Mouse (Mus musculus): ENCODE measurements at regions not wholly inside any gene's neighbourhood (a gene's known extent, or its start where the extent isn't known, plus 50 kb on each side); places are given as distances from the start of the nearest gene placed in this dataset.
"Not testable (repeated sequence)": the region's sequence is repeated elsewhere in the genome, so short reads cannot be mapped to it uniquely, and the experiment has no call there.

- 95% methylated on average over 2 of the region's 2 CpGs for WGBS
- H3K4me3 ChIP-seq, H3K4me1 ChIP-seq: not testable (repeated sequence)
These were observed 339.0 kb downstream of the Dync2h1 start for GRCm38 (mm10) chr9:6845281-6845680.

GRCm38 (mm10) chr9:6834936-6835335 lies 349.3 kb downstream of the Dync2h1 start:
- not testable (repeated sequence) for H3K4me3 ChIP-seq; H3K27ac ChIP-seq; H3K4me1 ChIP-seq; H3K27me3 ChIP-seq (ENCODE audit: low read depth, poor library complexity, severe bottlenecking); H3K9me3 ChIP-seq (replicated peaks); DNase-seq (ENCODE audit: low spot score); H3K36me3 ChIP-seq
- WGBS = 59% methylated on average over 5 of the region's 5 CpGs

More at GRCm38 (mm10) chr9:6845281-6845680, 339.0 kb downstream of the Dync2h1 start:
- DNase-seq (ENCODE audit: low spot score); H3K9me3 ChIP-seq (replicated peaks); H3K27ac ChIP-seq; H3K36me3 ChIP-seq; H3K27me3 ChIP-seq (ENCODE audit: low read depth, poor library complexity, severe bottlenecking): not testable (repeated sequence)

DNA sequence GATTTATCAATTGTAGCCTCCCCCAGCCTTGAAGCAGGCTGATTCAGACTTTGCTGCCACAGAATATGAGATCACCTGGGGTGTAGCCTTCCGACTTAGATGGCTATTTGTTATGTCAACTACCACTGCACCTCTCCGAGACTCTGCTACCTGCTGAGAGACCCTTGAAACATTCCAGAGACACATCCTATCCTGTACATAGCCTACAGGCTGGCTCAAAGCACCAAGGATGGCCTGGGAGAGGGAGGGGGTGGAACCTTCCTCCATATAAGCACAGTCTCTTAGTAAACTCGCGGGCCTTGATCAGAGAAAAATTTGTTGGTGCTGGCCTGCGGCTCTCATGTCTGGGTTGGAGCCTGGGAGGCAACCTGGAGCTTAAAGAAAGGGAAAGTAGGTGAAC lies 349.8 kb downstream of the Dync2h1 start:
- WGBS = 65% methylated on average over 5 of the region's 5 CpGs
- Histone ChIP-seq H3K27ac (no peak overlapping the region), H3K9me3 (replicated peaks) (no peaks in the 10 kb centered on the region), H3K4me3 (no peak overlapping the region), H3K36me3 (no peaks in the 10 kb centered on the region), H3K4me1 (no peaks in the 10 kb centered on the region), H3K27me3 (ENCODE audit: low read depth, poor library complexity, severe bottlenecking) (no peaks in the 10 kb centered on the region)
- no peak for DNase-seq (ENCODE audit: low spot score)

DNA sequence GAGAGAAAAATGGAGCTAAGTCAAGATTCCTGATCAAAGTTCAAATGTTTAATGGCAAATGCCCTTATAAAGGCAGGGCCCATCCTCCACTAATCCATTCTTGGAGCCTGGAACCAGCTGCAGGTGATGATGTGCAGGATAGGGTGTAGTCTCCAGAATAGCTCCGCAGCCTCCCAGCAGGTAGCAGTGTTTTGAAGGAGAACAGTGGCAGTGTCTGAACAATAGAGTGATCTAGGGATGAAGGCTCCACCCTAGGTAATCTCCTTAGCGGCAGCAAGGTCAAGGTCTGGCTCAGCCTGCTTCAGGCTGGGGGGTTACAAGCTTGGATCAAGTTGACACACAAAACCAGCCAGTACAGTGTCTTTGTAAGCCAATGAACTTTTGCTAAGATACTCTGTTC lies 351.4 kb downstream of the Dync2h1 start:
- DNase-seq (ENCODE audit: low spot score) = no peak
- Histone ChIP-seq H3K27ac (no peak overlapping the region), H3K9me3 (replicated peaks) (no peaks in the 10 kb centered on the region), H3K27me3 (ENCODE audit: low read depth, poor library complexity, severe bottlenecking) (no peaks in the 10 kb centered on the region), H3K36me3 (no peaks in the 10 kb centered on the region), H3K4me3 (no peak overlapping the region), H3K4me1 (no peaks in the 10 kb centered on the region)
- 59% methylated on average over 2 of the region's 2 CpGs for WGBS

DNA sequence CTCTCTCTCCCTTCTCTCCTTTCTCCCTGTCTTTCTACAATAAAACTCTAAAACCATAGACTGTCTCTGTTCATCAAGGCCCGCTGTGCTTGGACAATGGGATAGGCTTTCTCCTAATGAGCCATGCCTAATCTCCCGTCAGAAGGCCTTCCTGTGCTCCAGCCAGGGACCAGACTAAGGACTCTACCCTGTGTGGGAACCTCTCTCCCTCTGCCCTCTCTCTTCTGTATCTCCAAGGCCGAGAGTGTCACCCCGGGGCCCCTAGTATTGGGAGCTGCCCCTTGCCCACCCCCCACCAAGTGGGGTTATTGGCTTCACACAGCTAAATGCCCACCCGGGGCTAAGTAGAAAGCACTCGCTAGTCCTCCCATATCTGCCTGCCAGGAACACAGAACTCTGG lies 352.6 kb downstream of the Dync2h1 start:
- H3K9me3 ChIP-seq (replicated peaks); H3K36me3 ChIP-seq; H3K4me1 ChIP-seq; H3K4me3 ChIP-seq; H3K27me3 ChIP-seq (ENCODE audit: low read depth, poor library complexity, severe bottlenecking); DNase-seq (ENCODE audit: low spot score); H3K27ac ChIP-seq: not testable (repeated sequence)
- WGBS = 91% methylated on average over 6 of the region's 6 CpGs

DNA sequence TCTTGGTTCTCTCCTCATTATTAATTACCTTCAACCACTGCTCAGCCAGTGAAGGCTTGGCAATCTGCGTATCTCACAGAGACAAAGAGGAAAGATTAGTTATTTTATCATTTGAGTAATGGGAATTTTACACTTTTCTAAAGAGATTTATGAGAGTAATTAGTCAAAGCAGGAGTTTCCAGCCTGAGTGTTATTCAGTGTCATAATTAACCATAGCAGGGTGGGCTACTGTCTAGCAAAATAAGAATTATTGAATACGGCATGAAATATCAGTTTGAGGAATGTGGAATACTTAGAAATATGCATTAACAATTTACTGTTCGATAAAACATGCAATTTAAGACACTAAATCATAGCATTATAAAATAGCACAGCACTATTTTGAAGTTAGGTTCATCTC lies 357.7 kb downstream of the Dync2h1 start:
- Histone ChIP-seq H3K4me1 (no peaks in the 10 kb centered on the region), H3K27me3 (ENCODE audit: low read depth, poor library complexity, severe bottlenecking) (no peaks in the 10 kb centered on the region), H3K4me3 (no peak overlapping the region), H3K36me3 (no peaks in the 10 kb centered on the region), H3K9me3 (replicated peaks) (no peaks in the 10 kb centered on the region), H3K27ac (no peak overlapping the region)
- DNase-seq (ENCODE audit: low spot score) = no peak
- WGBS = 90% methylated on average over 3 of the region's 3 CpGs

DNA sequence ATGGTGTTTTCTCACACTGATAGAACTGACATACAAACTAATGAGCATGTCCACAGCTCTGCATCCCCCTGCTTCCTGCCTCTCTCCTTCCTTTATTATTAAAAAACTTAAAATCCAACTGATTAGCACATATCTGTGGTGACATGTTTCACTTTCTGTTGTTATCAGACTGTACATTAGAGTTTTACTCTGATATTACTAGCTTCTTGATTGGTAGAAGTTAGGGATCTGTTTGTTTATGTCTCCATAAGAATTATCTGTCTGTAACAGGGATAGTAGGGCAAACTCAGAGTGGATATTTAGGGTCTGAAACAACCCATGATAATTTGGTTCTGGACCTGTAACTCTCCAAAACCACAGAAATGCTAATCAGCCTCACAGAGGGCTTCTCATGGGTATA lies 358.6 kb downstream of the Dync2h1 start:
- no peak overlapping the region for H3K27ac ChIP-seq
- no peaks in the 10 kb centered on the region for H3K27me3 ChIP-seq (ENCODE audit: low read depth, poor library complexity, severe bottlenecking)
- H3K4me3 ChIP-seq = no peak overlapping the region
- no peaks in the 10 kb centered on the region for H3K4me1 ChIP-seq
- no peak for DNase-seq (ENCODE audit: low spot score)
- H3K36me3 ChIP-seq = no peaks in the 10 kb centered on the region
- no peaks in the 10 kb centered on the region for H3K9me3 ChIP-seq (replicated peaks)

GRCm38 (mm10) chr9:6823946-6824345 lies 360.3 kb downstream of the Dync2h1 start:
- WGBS = 85% methylated on average over 1 of the region's 1 CpGs
- H3K4me3 ChIP-seq; H3K36me3 ChIP-seq; H3K27ac ChIP-seq; H3K4me1 ChIP-seq; DNase-seq (ENCODE audit: low spot score); H3K27me3 ChIP-seq (ENCODE audit: low read depth, poor library complexity, severe bottlenecking); H3K9me3 ChIP-seq (replicated peaks): not testable (repeated sequence)

DNA sequence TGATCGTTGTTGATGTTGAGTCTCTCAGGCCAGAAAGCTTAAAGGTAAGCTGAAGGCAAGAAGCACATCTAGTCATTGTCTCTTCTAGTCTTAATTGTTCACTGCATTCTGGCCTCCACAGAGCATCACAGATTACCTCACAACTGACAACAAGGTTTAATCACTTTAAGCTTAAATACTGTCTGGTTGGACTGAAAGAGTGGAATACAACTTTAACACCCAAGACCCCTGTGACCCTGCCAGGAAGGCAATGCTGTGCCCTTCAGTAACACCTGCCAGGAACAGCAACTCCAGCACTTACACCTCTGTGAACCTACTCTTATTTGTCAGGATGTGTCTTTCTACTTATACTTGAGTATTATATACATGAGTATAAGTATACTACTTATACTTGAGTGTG lies 360.7 kb downstream of the Dync2h1 start:
- Histone ChIP-seq H3K27me3 (ENCODE audit: low read depth, poor library complexity, severe bottlenecking) (no peaks in the 10 kb centered on the region), H3K27ac (no peak overlapping the region), H3K4me3 (no peak overlapping the region), H3K9me3 (replicated peaks) (no peaks in the 10 kb centered on the region), H3K36me3 (no peaks in the 10 kb centered on the region), H3K4me1 (no peaks in the 10 kb centered on the region)
- WGBS = 85% methylated on average over 1 of the region's 1 CpGs
- no peak for DNase-seq (ENCODE audit: low spot score)

DNA sequence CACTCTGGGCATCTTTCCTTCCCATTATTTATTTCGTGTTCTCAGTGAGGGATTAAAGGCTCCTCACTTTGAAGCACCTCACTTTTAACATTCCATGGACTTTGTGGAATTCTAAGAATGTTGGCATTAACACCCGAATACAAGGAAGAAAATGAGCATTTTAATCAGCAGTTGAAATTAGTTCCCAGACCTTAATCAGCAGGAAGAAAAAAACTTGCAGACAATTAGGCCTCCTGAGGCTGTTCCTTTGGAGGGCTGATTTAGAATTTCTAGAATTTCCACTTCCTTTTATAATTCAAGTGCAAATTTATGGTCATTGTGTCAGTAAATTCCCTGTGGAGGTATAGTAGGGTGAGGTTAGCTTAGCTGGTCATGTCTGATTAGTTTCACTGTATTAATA lies 407.6 kb downstream of the Dync2h1 start:
- no peaks in the 10 kb centered on the region for H3K4me1 ChIP-seq
- no peaks in the 10 kb centered on the region for H3K9me3 ChIP-seq (replicated peaks)
- no peak for DNase-seq (ENCODE audit: low spot score)
- H3K27ac ChIP-seq = no peak overlapping the region
- no peaks in the 10 kb centered on the region for H3K36me3 ChIP-seq
- H3K27me3 ChIP-seq (ENCODE audit: low read depth, poor library complexity, severe bottlenecking) = no peaks in the 10 kb centered on the region
- WGBS = 58% methylated on average over 2 of the region's 2 CpGs
- no peak overlapping the region for H3K4me3 ChIP-seq

DNA sequence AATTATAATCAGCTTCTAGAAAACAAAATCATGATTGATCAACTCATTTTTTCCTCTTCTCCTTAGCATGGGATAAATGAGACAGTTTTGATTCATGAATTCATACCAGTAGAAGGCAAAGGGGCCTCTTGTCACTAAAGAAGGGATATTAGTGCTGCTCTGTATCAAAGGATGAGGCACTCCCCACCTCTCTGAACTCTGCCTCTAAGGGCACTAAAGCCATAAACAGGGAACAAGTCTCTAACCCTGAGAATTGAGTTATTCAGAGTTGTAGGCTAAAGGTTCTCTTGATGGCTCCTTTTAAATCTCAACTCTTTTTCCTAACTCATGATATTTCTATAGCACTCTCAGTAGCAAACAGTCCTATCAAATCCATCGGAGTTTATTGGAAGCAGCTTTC lies 442.8 kb downstream of the Dync2h1 start:
- Histone ChIP-seq H3K9me3 (replicated peaks) (no peaks in the 10 kb centered on the region), H3K4me3 (no peak overlapping the region), H3K4me1 (no peaks in the 10 kb centered on the region), H3K36me3 (no peaks in the 10 kb centered on the region), H3K27me3 (ENCODE audit: low read depth, poor library complexity, severe bottlenecking) (no peaks in the 10 kb centered on the region), H3K27ac (no peak overlapping the region)
- 83% methylated on average over 1 of the region's 1 CpGs for WGBS
- DNase-seq (ENCODE audit: low spot score) = no peak

GRCm38 (mm10) chr9:6736411-6736810 lies 447.8 kb downstream of the Dync2h1 start:
- no peak for DNase-seq (ENCODE audit: low spot score)
- H3K27ac ChIP-seq = no peak overlapping the region
- WGBS = 86% methylated on average over 1 of the region's 1 CpGs
- H3K9me3 ChIP-seq (replicated peaks) = no peaks in the 10 kb centered on the region
- no peak overlapping the region for H3K4me3 ChIP-seq
- no peaks in the 10 kb centered on the region for H3K36me3 ChIP-seq
- no peaks in the 10 kb centered on the region for H3K4me1 ChIP-seq
- no peaks in the 10 kb centered on the region for H3K27me3 ChIP-seq (ENCODE audit: low read depth, poor library complexity, severe bottlenecking)

GRCm38 (mm10) chr9:6726411-6726810 lies 456.8 kb upstream of the Ddi1 start:
- Histone ChIP-seq H3K4me3 (no peak overlapping the region), H3K27ac (no peak overlapping the region), H3K27me3 (ENCODE audit: low read depth, poor library complexity, severe bottlenecking) (no peaks in the 10 kb centered on the region), H3K9me3 (replicated peaks) (no peaks in the 10 kb centered on the region), H3K4me1 (no peaks in the 10 kb centered on the region), H3K36me3 (no peaks in the 10 kb centered on the region)
- 63% methylated on average over 1 of the region's 1 CpGs for WGBS
- no peak for DNase-seq (ENCODE audit: low spot score)

GRCm38 (mm10) chr9:6677225-6677718 lies 407.6 kb upstream of the Ddi1 start:
- Histone ChIP-seq H3K27ac (no peak overlapping the region), H3K4me1 (no peaks in the 10 kb centered on the region), H3K36me3 (no peaks in the 10 kb centered on the region), H3K27me3 (ENCODE audit: low read depth, poor library complexity, severe bottlenecking) (no peaks in the 10 kb centered on the region), H3K4me3 (no peak overlapping the region), H3K9me3 (replicated peaks) (no peaks in the 10 kb centered on the region)
- WGBS = 74% methylated on average over 3 of the region's 3 CpGs
- no peak for DNase-seq (ENCODE audit: low spot score)

Measured in limb, embryonic 10.5 days (tissue).